Mouse (Mus musculus): ENCODE data around the gene Trpm8. TPM values are rescaled to one million over a fixed set of nuclear protein-coding genes. Genes with fewer than 3 reads are reported as not detected.
A peak's percentile ranks its signal among the peaks of the same experiment; 100 is the strongest.

The Trpm8 gene
- polyA plus RNA-seq, 1 experiment from 2014 or later, result not detected

- H3K4me3 ChIP-seq (ENCODE audit: low read depth, low read length), result no peak overlapping the region
- H3K9ac ChIP-seq (ENCODE audit: low read length), result no peak overlapping the region
- H3K9me3 ChIP-seq (ENCODE audit: control insufficient read depth, low read length), result peaks cover 25% of the 10 kb centered on the region
- no peaks in the 10 kb centered on the region for H3K36me3 ChIP-seq (ENCODE audit: control insufficient read depth, insufficient read depth, low read length)
- no peaks in the 10 kb centered on the region for H3K27me3 ChIP-seq (replicated peaks; ENCODE audit: control insufficient read depth, insufficient read depth, low read length)
- no peak for DNase-seq (ENCODE audit: low spot score)
- no peak overlapping the region for H3K4me2 ChIP-seq (ENCODE audit: low read length)
- no peak for ATAC-seq (replicated peaks; ENCODE audit: low FRiP score, low TSS enrichment, low read depth)
- H3K27ac ChIP-seq (ENCODE audit: low read depth), result no peak overlapping the region
- 60% methylated on average over 3 of the region's 3 CpGs for WGBS
- H3K4me1 ChIP-seq (replicated peaks; ENCODE audit: control insufficient read depth, insufficient read depth, low read length), result peaks cover 5% of the 10 kb centered on the region
Observed at GRCm38 (mm10) chr1:88282301-88282700, 4.8 kb downstream of the Trpm8 start.

- WGBS, result 78% methylated on average over 15 of the region's 15 CpGs
Observed at GRCm38 (mm10) chr1:88283376-88284227, 6.1 kb downstream of the Trpm8 start.

GRCm38 (mm10) chr1:88284228-88284945 is 6.9 kb downstream of the Trpm8 start:
- H3K4me2 ChIP-seq (ENCODE audit: low read length), result no peak overlapping the region
- H3K27ac ChIP-seq (ENCODE audit: low read depth), result no peak overlapping the region
- H3K4me3 ChIP-seq (ENCODE audit: low read depth, low read length), result no peak overlapping the region
- no peak for ATAC-seq (replicated peaks; ENCODE audit: low FRiP score, low TSS enrichment, low read depth)
- WGBS, result 61% methylated on average over 10 of the region's 10 CpGs
- H3K36me3 ChIP-seq (ENCODE audit: control insufficient read depth, insufficient read depth, low read length), result no peaks in the 10 kb centered on the region
- H3K27me3 ChIP-seq (replicated peaks; ENCODE audit: control insufficient read depth, insufficient read depth, low read length), result no peaks in the 10 kb centered on the region
- no peak overlapping the region for H3K9ac ChIP-seq (ENCODE audit: low read length)
- H3K4me1 ChIP-seq (replicated peaks; ENCODE audit: control insufficient read depth, insufficient read depth, low read length), result no peaks in the 10 kb centered on the region
- peaks cover 27% of the 10 kb centered on the region for H3K9me3 ChIP-seq (ENCODE audit: control insufficient read depth, low read length)
- DNase-seq (ENCODE audit: low spot score), result no peak

More at GRCm38 (mm10) chr1:88283376-88284227, 6.1 kb downstream of the Trpm8 start:
- ATAC-seq (replicated peaks; ENCODE audit: low FRiP score, low TSS enrichment, low read depth), result no peak
- no peak overlapping the region for H3K9ac ChIP-seq (ENCODE audit: low read length)
- no peak for DNase-seq (ENCODE audit: low spot score)
- no peak overlapping the region for H3K4me3 ChIP-seq (ENCODE audit: low read depth, low read length)
- no peaks in the 10 kb centered on the region for H3K4me1 ChIP-seq (replicated peaks; ENCODE audit: control insufficient read depth, insufficient read depth, low read length)
- H3K36me3 ChIP-seq (ENCODE audit: control insufficient read depth, insufficient read depth, low read length), result no peaks in the 10 kb centered on the region
- no peaks in the 10 kb centered on the region for H3K27me3 ChIP-seq (replicated peaks; ENCODE audit: control insufficient read depth, insufficient read depth, low read length)
- peaks cover 27% of the 10 kb centered on the region for H3K9me3 ChIP-seq (ENCODE audit: control insufficient read depth, low read length)
- no peak overlapping the region for H3K27ac ChIP-seq (ENCODE audit: low read depth)
- no peak overlapping the region for H3K4me2 ChIP-seq (ENCODE audit: low read length)

- DNase-seq (ENCODE audit: low spot score) (no peak), ATAC-seq (replicated peaks; ENCODE audit: low FRiP score, low TSS enrichment, low read depth) (no peak)
- H3K4me2 ChIP-seq (ENCODE audit: low read length), result no peak overlapping the region
- H3K27ac ChIP-seq (ENCODE audit: low read depth), result no peak overlapping the region
- H3K9me3 ChIP-seq (ENCODE audit: control insufficient read depth, low read length), result peaks cover 29% of the 10 kb centered on the region
- no peaks in the 10 kb centered on the region for H3K4me1 ChIP-seq (replicated peaks; ENCODE audit: control insufficient read depth, insufficient read depth, low read length)
- no peaks in the 10 kb centered on the region for H3K27me3 ChIP-seq (replicated peaks; ENCODE audit: control insufficient read depth, insufficient read depth, low read length)
- H3K36me3 ChIP-seq (ENCODE audit: control insufficient read depth, insufficient read depth, low read length), result no peaks in the 10 kb centered on the region
- WGBS, result 63% methylated on average over 7 of the region's 7 CpGs
- H3K9ac ChIP-seq (ENCODE audit: low read length), result no peak overlapping the region
- H3K4me3 ChIP-seq (ENCODE audit: low read depth, low read length), result no peak overlapping the region
Observed at GRCm38 (mm10) chr1:88284946-88285320, 7.5 kb downstream of the Trpm8 start.

GRCm38 (mm10) chr1:88285652-88286051 is 8.2 kb downstream of the Trpm8 start:
- no peaks in the 10 kb centered on the region for H3K4me1 ChIP-seq (replicated peaks; ENCODE audit: control insufficient read depth, insufficient read depth, low read length)

GRCm38 (mm10) chr1:88286136-88286845 is 8.8 kb downstream of the Trpm8 start:
- no peak for ATAC-seq (replicated peaks; ENCODE audit: low FRiP score, low TSS enrichment, low read depth)
- no peak overlapping the region for H3K27ac ChIP-seq (ENCODE audit: low read depth)

More at GRCm38 (mm10) chr1:88285652-88286051, 8.2 kb downstream of the Trpm8 start:
- Histone ChIP-seq H3K9ac (ENCODE audit: low read length) (no peak overlapping the region), H3K27me3 (replicated peaks; ENCODE audit: control insufficient read depth, insufficient read depth, low read length) (no peaks in the 10 kb centered on the region), H3K36me3 (ENCODE audit: control insufficient read depth, insufficient read depth, low read length) (no peaks in the 10 kb centered on the region), H3K9me3 (ENCODE audit: control insufficient read depth, low read length) (peaks cover 35% of the 10 kb centered on the region), H3K27ac (ENCODE audit: low read depth) (no peak overlapping the region), H3K4me2 (ENCODE audit: low read length) (no peak overlapping the region), H3K4me3 (ENCODE audit: low read depth, low read length) (no peak overlapping the region)
- no peak for ATAC-seq (replicated peaks; ENCODE audit: low FRiP score, low TSS enrichment, low read depth)
- DNase-seq (ENCODE audit: low spot score), result no peak
- WGBS, result 63% methylated on average over 5 of the region's 5 CpGs

GRCm38 (mm10) chr1:88286887-88287696 is 9.6 kb downstream of the Trpm8 start:
- ATAC-seq (replicated peaks; ENCODE audit: low FRiP score, low TSS enrichment, low read depth) (no peak; the same call in 1 of the 2 replicates), DNase-seq (ENCODE audit: low spot score) (no peak)
- Histone ChIP-seq H3K4me2 (ENCODE audit: low read length) (no peak overlapping the region), H3K36me3 (ENCODE audit: control insufficient read depth, insufficient read depth, low read length) (no peaks in the 10 kb centered on the region), H3K4me3 (ENCODE audit: low read depth, low read length) (no peak overlapping the region), H3K27me3 (replicated peaks; ENCODE audit: control insufficient read depth, insufficient read depth, low read length) (no peaks in the 10 kb centered on the region), H3K9ac (ENCODE audit: low read length) (no peak overlapping the region), H3K27ac (ENCODE audit: low read depth) (no peak overlapping the region), H3K9me3 (ENCODE audit: control insufficient read depth, low read length) (peaks cover 41% of the 10 kb centered on the region), H3K4me1 (replicated peaks; ENCODE audit: control insufficient read depth, insufficient read depth, low read length) (no peaks in the 10 kb centered on the region)
- WGBS, result 73% methylated on average over 13 of the region's 13 CpGs

More at GRCm38 (mm10) chr1:88286136-88286845, 8.8 kb downstream of the Trpm8 start:
- Histone ChIP-seq H3K9ac (ENCODE audit: low read length) (no peak overlapping the region), H3K9me3 (ENCODE audit: control insufficient read depth, low read length) (peaks cover 35% of the 10 kb centered on the region), H3K4me3 (ENCODE audit: low read depth, low read length) (no peak overlapping the region), H3K4me2 (ENCODE audit: low read length) (no peak overlapping the region), H3K36me3 (ENCODE audit: control insufficient read depth, insufficient read depth, low read length) (no peaks in the 10 kb centered on the region), H3K4me1 (replicated peaks; ENCODE audit: control insufficient read depth, insufficient read depth, low read length) (no peaks in the 10 kb centered on the region), H3K27me3 (replicated peaks; ENCODE audit: control insufficient read depth, insufficient read depth, low read length) (no peaks in the 10 kb centered on the region)
- 82% methylated on average over 15 of the region's 15 CpGs for WGBS
- DNase-seq (ENCODE audit: low spot score), result no peak

- H3K4me1 ChIP-seq (replicated peaks; ENCODE audit: control insufficient read depth, insufficient read depth, low read length), result no peaks in the 10 kb centered on the region
- no peak overlapping the region for H3K4me2 ChIP-seq (ENCODE audit: low read length)
- H3K27me3 ChIP-seq (replicated peaks; ENCODE audit: control insufficient read depth, insufficient read depth, low read length), result no peaks in the 10 kb centered on the region
- ATAC-seq (replicated peaks; ENCODE audit: low FRiP score, low TSS enrichment, low read depth), result peak; percentile 1; the same call in 1 of the 2 replicates
- H3K9me3 ChIP-seq (ENCODE audit: control insufficient read depth, low read length), result peaks cover 40% of the 10 kb centered on the region
- H3K27ac ChIP-seq (ENCODE audit: low read depth), result no peak overlapping the region
- 37% methylated on average over 5 of the region's 5 CpGs for WGBS
- peak; percentile 94 for DNase-seq (ENCODE audit: low spot score)
- no peak overlapping the region for H3K9ac ChIP-seq (ENCODE audit: low read length)
- H3K4me3 ChIP-seq (ENCODE audit: low read depth, low read length), result no peak overlapping the region
- H3K36me3 ChIP-seq (ENCODE audit: control insufficient read depth, insufficient read depth, low read length), result no peaks in the 10 kb centered on the region
Observed at GRCm38 (mm10) chr1:88287697-88287980, 10.2 kb downstream of the Trpm8 start.
